18 mouse cellular contexts compared by ENCODE assay signal in genomic region chr2:130898783-130899182, GRCm38 (mm10). TPM values are rescaled to one million over a fixed set of nuclear protein-coding genes. Genes with fewer than 3 reads are reported as not detected.
DNase-seq lines count a peak whose midpoint lies in the region; ATAC-seq and TF ChIP-seq lines count a peak whose summit lies in the region.
"Had no signal": no experiment of that assay in that cellular context is flagged by ENCODE, and none has a peak within 500 bp of the region (broad histone marks: within the 10 kb centered on the region; RNA-seq: fewer than 3 reads in every experiment).

No protein-coding gene starts in this region.

- H3K27me3 ChIP-seq in intestine, postnatal 0 days (replicated peaks; ENCODE audit: control insufficient read depth, insufficient read depth, low read length): no peaks in the 10 kb centered on the region
- no peaks in the 10 kb centered on the region for H3K27me3 ChIP-seq in liver, embryonic 13.5 days
- H3K27me3 ChIP-seq: forebrain, embryonic 13.5 days; hindbrain, embryonic 15.5 days; megakaryocyte, embryonic 14.5 days; midbrain, embryonic 13.5 days had no signal

- H3K4me3 ChIP-seq in intestine, postnatal 0 days (ENCODE audit: low read depth, low read length): no peak overlapping the region
- H3K4me3 ChIP-seq in liver, embryonic 13.5 days (replicated peaks): no peak overlapping the region
- H3K4me3 ChIP-seq: forebrain, embryonic 13.5 days; gastrocnemius, adult 2 months; hindbrain, embryonic 15.5 days; megakaryocyte, embryonic 14.5 days; midbrain, embryonic 13.5 days had no signal

- peaks cover 9% of the 10 kb centered on the region for H3K4me1 ChIP-seq in intestine, postnatal 0 days (replicated peaks; ENCODE audit: control insufficient read depth, insufficient read depth, low read length)
- H3K4me1 ChIP-seq in liver, embryonic 13.5 days (replicated peaks): peaks cover 12% of the 10 kb centered on the region
- H3K4me1 ChIP-seq: forebrain, embryonic 13.5 days; hindbrain, embryonic 15.5 days; midbrain, embryonic 13.5 days had no signal

- no peak for TF ChIP-seq CTCF in intestine, postnatal 0 days (IDR thresholded peaks at IDR 0.05; ENCODE audit: low read depth)

- no peak overlapping the region for H3K9ac ChIP-seq in intestine, postnatal 0 days (ENCODE audit: low read depth, low read length)
- no peak overlapping the region for H3K9ac ChIP-seq in liver, embryonic 13.5 days
- H3K9ac ChIP-seq: forebrain, embryonic 13.5 days; hindbrain, embryonic 15.5 days; lung, embryonic 14.5 days; midbrain, embryonic 13.5 days had no signal

- no peaks in the 10 kb centered on the region for H3K9me3 ChIP-seq in intestine, postnatal 0 days (ENCODE audit: control insufficient read depth)
- no peaks in the 10 kb centered on the region for H3K9me3 ChIP-seq in liver, embryonic 13.5 days (replicated peaks)
- H3K9me3 ChIP-seq: forebrain, embryonic 13.5 days; hindbrain, embryonic 15.5 days; megakaryocyte, embryonic 14.5 days; midbrain, embryonic 13.5 days had no signal

- H3K36me3 ChIP-seq in intestine, postnatal 0 days (ENCODE audit: control insufficient read depth, insufficient read depth): 0 out of 2 replicates have a peak, but pooled peaks cover 4% of the 10 kb centered on the region
- no peaks in the 10 kb centered on the region for H3K36me3 ChIP-seq in liver, embryonic 13.5 days
- H3K36me3 ChIP-seq: hindbrain, embryonic 15.5 days had no signal

- 0 out of 2 replicates have a peak overlapping the region, but pooled peaks have one; percentile 9 for H3K4me2 ChIP-seq in intestine, postnatal 0 days (replicated peaks; ENCODE audit: low read depth)
- H3K4me2 ChIP-seq in liver, embryonic 13.5 days: no peak overlapping the region
- H3K4me2 ChIP-seq: forebrain, embryonic 13.5 days; hindbrain, embryonic 15.5 days; lung, embryonic 14.5 days; midbrain, embryonic 13.5 days had no signal

- peak; percentile 73; the same call in 1 of the 2 replicates for ATAC-seq in intestine, postnatal 0 days
- peak; percentile 60 for ATAC-seq in liver, embryonic 13.5 days (ENCODE audit: low read depth)
- ATAC-seq: forebrain, embryonic 13.5 days; midbrain, embryonic 13.5 days had no signal

- H3K27ac ChIP-seq in intestine, postnatal 0 days (ENCODE audit: low read depth, low read length): peak overlapping the region; percentile 67; the same call in 1 of the 2 replicates
- H3K27ac ChIP-seq in liver, embryonic 13.5 days: peak overlapping the region; percentile 77
- H3K27ac ChIP-seq: forebrain, embryonic 13.5 days; gastrocnemius, adult 2 months; hindbrain, embryonic 15.5 days; midbrain, embryonic 13.5 days had no signal

- peak; percentile 16 for DNase-seq in kidney, adult 18-20 months
- DNase-seq in kidney, postnatal 4 days: no peak
- no peak for DNase-seq in liver, embryonic 13.5 days
- peak; percentile 61 for DNase-seq in yolk sac, embryonic 10.5 days (ENCODE audit: low spot score)
- DNase-seq in urinary bladder, adult 2 months (ENCODE audit: low spot score): no peak
- no peak for DNase-seq in lung, postnatal 10 days
- DNase-seq: adrenal gland, postnatal 14 days; cerebellum, adult 2 months; cerebellum, postnatal 25 days; gastrocnemius, adult 2 months; lung, embryonic 14.5 days; lung, postnatal 36 days; thymus, postnatal 25 days had no signal

- 45% methylated on average over 2 of the region's 2 CpGs for whole genome bisulfite sequencing in intestine, postnatal 0 days
- WGBS in liver, embryonic 13.5 days (ENCODE audit: insufficient replicate concordance): 63% methylated on average over 2 of the region's 2 CpGs

RNA-seq across cellular contexts. Expression of gene 4930402H24Rik, which starts 7.4 kb away (rescaled TPM):
- polyA plus RNA-seq in intestine, postnatal 0 days (2015; fragmentation: Nextera tagmentation; extraction: Ambion mirVana): 9.0 and 10.6 TPM in 2 replicates
- 10.2 and 11.3 TPM in 2 replicates for polyA plus RNA-seq in liver, embryonic 13.5 days (2015; fragmentation: Nextera tagmentation; extraction: Ambion mirVana)
- 46.6 and 46.9 TPM in 2 replicates for polyA plus RNA-seq in urinary bladder, adult 2 months (2012; rRNA removed)

RNA-seq across cellular contexts. Expression of gene Atrn, which starts 7.5 kb away (rescaled TPM):
- 3.1 and 3.7 TPM in 2 replicates for polyA plus RNA-seq in intestine, postnatal 0 days (2015; fragmentation: Nextera tagmentation; extraction: Ambion mirVana)
- 1.5 and 2.1 TPM in 2 replicates for polyA plus RNA-seq in liver, embryonic 13.5 days (2015; fragmentation: Nextera tagmentation; extraction: Ambion mirVana)
- 94.2 and 104 TPM in 2 replicates for polyA plus RNA-seq in urinary bladder, adult 2 months (2012; rRNA removed)

Comparison
In these comparisons a context has a peak if more than half of its experiments do, and no peak if none do; other contexts are left out.
1. DNase-seq: peak in kidney, adult 18-20 months (single experiment) and yolk sac, embryonic 10.5 days (single experiment); none in kidney, postnatal 4 days (0 of 2), liver, embryonic 13.5 days (single experiment), urinary bladder, adult 2 months (single experiment) and lung, postnatal 10 days (single experiment).
2. RNA of gene Atrn, which starts 7.5 kb away (polyA plus RNA-seq): 94.2 to 104 TPM in urinary bladder, adult 2 months; 3.1 to 3.7 TPM in intestine, postnatal 0 days and 1.5 to 2.1 TPM in liver, embryonic 13.5 days; every median in the first group is over 10 times any median in the second.